In the genomic region with DNA sequence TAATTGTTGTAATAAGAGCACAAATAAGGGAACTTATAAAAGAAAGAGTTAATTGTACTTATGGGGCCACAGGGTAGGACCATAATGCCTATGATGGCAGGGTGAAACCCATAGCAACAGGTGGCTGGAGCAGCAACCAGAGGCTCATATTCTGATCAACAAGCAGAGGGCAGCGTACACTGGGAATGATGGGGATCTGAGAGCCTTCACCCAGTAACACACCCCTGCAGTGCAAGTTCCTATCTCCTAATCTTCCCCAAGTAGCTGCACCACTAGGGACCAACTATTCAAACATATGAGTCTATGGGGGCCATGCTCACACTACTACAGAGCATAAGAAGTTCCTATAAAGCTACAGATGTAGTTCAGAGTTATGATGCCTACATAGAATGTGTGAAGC, we compare ENCODE assay signal across 1 mouse cellular context.
TF ChIP-seq lines count a peak whose summit lies in the region.

No protein-coding gene starts in this region.

TF ChIP-seq in MEL, 35 proteins besides CTCF, POLR2A, EP300 and RAD21 (continued from another document):
- no peak for TF ChIP-seq MAZ (IDR thresholded peaks at IDR 0.05; ENCODE audit: low read depth, low read length)
- TF ChIP-seq NRF1 (IDR thresholded peaks at IDR 0.05; ENCODE audit: insufficient read depth, low read depth, low read length, poor library complexity, severe bottlenecking): no peak
- TF ChIP-seq SMC3 (IDR thresholded peaks at IDR 0.05; ENCODE audit: low read depth, low read length): no peak
- no peak for TF ChIP-seq MAFK (IDR thresholded peaks at IDR 0.05; ENCODE audit: borderline replicate concordance, low read depth, low read length)
- TF ChIP-seq USF1 (IDR thresholded peaks at IDR 0.05; ENCODE audit: low read depth, low read length): no peak
- no peak for TF ChIP-seq USF2 (IDR thresholded peaks at IDR 0.05; ENCODE audit: borderline replicate concordance in 1 of 2, insufficient read depth in 1 of 2, low read depth in 1 of 2, low read length in 2 of 2)
- no peak for TF ChIP-seq ZKSCAN1 (IDR thresholded peaks at IDR 0.05; ENCODE audit: low read depth, low read length)
TF ChIP-seq in MEL: peak in this region for 0.
